Mouse (Mus musculus) cerebellum, adult 11 months (tissue): ENCODE data around the gene Smyd2.

Experiments used
- DNase-seq: peaks from one replicate; pipeline ENCODE4 v3.0.0; 2022

Gene Smyd2

DNA sequence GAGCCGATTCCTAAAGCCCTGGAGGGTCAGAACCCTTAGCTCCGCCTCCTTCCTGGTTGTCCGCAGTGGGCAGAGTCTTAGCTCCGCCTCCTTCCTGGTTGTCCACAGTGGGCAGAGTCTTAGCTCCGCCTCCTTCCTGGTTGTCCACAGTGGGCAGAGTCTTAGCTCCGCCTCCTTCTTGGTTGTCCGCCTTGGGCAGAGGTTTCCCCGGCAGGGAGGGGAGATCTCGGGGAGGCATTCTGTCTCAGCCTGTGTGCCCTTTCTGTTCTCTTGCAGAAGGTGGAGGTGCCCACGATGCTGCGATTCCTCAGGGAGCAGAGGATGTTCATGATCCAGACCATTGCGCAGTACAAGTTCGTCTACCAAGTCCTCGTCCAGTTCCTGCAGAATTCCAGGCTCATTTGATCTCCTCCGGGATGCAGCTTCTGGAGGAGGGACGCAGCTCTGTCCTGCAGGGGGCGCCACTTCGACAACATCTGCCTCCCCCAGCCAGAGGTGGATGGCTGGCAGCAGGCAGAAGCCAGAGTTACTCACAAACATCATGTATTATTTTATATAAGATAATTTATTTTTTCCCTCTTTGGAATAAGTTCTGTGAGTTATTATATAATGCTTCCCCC, 52.4 kb downstream of the Smyd2 start:
- no peak for DNase-seq

DNA sequence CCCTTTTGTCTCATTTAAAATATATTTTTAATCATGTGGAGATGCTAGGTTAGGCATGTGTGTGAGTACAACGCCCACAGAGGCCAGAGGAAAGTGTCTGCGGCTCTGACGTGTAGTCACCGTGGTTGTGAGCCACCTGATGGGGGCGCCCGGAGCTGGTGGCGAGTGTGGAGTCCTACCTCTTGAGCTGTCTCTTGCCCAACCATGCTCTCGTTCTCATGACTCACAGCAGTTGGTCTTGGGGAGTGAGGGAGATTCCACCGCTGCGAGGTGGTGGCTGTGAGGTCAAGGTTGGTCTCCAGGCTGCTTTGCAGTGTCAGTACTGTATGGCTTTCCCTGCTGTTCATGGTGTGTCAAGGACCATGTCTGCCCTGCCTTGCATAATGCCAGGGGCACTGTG, 54.1 kb downstream of the Smyd2 start:
- DNase-seq: no peak

DNA sequence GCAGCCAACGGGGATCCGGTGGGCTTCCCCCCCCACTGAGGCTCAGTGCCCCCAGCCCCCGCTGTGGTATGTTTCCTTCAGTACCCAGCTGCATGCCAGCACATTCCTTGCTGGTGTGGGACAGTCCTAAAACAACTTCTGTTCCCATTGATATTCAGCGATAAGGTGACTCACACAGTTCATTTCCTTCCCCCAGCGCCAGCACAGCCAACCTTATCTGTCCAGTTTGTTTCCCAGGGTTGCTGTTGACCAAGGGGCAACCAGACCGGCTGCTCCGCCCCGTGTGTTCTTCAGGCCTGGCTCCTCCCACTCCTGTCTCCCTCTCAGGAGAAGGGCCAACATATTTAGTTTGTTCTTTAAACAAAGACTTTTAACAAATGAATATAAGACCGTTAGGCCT, 54.7 kb downstream of the Smyd2 start:
- no peak for DNase-seq

DNA sequence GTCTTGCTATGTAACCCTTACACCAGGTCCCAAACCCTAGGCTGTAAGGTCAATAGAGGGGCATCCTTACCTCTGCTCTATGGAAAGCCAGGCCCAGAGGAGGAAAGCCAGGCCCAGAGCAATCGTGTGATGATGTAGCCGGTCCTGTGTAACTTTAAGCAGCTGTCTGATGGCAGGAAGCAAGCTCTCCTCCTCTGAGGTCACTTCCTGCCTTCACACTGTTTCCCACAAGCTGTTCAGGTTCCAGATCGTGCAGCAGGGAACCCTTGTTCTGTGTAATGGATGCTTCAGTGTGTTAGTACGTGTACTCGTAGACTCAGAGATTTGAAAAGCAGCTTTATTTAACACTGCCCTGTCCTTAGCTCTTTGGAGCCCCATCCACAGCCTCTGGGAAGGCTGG, 55.1 kb downstream of the Smyd2 start:
- no peak for DNase-seq

DNA sequence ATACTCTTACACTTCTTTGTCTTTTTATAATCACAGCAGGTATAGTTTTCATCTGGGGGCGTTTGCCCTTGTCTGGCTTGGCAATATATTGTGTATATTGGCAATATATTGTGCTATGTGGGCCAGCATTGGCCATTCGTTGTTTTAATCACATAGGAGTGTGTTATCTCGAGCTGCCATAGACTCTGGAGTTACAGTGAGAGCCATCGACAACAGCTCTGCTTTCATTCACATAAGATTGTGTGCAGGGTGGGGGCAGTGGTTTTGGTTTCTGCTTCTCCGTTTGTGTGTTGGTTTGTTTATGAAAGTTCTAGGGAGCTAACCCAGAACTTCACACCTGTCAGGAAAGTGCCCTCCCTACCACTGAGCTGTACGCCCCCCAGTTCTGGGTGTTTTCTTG, 55.5 kb downstream of the Smyd2 start:
- no peak for DNase-seq

DNA sequence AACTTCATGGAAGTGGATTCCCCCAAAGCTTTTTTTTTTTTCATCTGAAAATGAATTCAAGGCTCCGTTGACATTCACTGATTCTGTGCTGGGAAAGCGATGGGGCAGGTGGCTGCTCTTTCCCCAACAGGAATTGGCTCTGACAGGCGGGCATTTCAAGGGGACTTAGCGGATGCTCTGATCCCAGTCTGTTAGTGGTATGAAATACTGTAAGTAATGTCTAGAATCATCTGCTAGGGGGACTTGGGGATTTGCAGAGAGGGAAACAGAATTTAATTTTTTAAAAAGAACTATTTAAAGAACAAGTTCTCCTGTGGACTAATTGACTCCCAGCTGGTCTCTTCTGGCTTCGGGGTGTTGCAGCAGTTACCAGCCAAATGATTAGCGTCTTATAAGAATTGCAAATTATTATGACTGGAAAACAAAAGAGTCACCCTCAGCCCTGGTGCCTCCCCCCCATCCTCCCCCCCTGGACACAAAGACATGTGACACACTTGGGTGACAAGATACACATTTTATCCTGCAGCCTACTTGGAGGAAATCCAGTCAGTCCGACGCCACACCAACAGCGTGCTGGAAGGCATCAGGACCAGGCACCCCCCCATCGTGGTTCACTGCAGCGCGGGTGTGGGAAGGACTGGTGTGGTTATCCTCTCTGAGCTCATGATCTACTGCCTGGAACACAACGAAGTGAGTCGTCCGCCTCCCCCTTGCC, 57.2 kb downstream of the Smyd2 start:
- no peak for DNase-seq

DNA sequence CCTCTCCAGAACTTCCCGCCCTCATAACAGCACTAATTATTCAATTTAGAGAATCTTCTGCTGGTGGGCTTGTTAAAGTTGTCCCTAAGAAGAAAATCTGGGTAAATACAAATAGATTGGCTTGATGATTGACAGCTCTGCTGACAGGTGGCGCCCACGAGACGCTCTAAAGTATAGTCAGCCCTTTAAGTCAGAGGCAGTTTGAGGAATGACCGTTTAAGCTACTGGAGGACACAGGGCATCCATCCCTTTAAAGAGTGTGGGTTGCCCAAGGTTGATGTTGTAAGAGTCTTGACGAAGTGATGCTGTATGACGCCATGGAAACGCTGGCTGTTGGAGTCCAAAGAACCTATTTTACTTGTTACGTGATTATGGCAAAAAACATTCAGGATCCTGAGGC, 57.9 kb downstream of the Smyd2 start:
- no peak for DNase-seq

DNA sequence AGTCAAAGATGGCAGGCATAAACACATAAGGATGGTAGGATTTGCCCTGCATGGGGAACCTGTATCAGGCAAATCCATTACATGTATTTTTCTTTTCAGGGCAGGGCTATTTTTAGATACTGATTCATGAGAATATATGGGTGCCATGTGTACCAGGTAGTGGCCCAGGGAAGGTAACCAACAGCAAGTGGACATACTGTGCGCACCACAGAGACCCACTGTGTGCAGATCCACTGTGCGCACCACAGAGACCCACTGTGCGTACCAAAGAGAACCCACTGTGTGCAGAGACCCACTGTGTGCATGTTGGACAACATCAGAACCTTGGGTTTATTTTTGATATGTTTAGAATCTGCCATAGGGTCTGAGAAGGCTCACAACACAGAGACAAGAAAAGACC, 58.4 kb downstream of the Smyd2 start:
- DNase-seq: no peak

DNA sequence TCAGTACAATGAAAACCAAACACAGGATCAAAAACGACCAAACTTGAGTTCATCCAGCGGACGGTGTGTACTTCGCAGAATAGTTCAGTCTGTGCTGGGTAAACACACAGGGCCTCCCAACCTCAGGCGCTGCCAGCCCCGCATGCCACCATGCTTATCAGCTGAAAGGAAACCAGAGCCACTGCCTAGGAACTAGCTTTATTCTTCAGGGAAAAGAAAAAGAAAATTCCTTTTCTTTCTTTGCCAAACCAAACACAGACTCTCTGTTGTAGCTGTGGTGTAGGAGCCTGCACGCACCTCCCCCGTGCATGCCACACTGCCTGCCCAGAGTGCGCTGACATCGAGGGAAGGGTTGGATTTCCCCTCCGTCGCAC, 61.2 kb downstream of the Smyd2 start:
- DNase-seq: no peak

DNA sequence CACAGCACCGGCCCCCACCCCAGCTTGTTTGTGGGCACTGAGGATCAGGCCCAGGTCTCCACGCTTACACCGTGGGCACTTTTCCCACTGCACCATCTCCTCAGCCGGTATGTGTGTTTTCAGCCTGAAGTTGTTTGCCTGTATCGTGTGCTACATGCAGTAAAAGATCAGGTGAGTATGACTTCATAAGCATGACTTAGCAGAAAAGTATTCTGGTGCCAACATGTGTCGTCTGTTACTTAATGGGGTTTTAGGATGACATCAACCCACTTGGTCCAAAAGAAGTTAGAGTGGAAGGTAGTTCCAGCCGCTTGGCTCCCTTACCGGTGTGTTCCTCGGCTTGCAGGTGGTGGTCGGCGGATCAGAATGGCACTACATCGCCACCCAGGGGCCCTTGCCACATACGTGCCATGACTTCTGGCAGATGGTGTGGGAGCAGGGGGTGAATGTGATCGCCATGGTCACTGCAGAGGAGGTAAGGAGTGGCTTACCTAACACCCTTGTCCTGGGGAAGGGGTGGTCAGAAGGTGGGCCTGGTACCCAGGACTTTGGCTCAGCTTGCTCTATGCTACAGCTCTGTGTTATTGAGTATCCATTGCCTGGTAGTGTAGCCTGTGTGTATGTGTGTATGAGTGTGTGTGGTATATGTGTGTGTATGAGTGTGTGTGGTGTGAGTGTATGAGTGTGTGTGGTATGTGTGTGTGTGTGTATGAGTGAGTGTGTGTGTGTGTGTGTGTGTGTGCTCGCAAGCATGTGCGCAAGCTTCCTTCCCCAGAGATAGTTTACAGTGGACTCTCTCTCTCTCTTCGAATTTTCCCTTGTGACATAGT, 61.8 kb downstream of the Smyd2 start:
- DNase-seq: no peak

DNA sequence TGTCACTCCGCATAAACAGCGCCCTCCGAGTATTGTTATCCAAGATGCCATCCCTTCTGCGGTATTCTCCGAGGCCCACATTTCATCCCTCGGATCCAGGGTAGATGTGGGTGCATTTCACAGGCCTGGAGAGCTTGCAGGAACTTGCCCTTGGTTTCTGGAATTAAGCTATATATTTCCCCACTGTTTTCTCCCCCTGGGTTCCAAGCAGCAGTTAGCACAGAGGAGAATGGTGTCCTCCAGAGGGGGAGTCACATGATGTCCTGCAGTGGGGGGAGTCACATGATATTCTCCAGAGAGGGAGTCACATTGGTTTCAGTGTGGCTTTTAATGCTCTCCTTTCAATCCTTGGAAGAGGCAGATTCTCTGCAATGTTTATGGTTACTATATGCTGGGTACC, 63.8 kb downstream of the Smyd2 start:
- no peak for DNase-seq

DNA sequence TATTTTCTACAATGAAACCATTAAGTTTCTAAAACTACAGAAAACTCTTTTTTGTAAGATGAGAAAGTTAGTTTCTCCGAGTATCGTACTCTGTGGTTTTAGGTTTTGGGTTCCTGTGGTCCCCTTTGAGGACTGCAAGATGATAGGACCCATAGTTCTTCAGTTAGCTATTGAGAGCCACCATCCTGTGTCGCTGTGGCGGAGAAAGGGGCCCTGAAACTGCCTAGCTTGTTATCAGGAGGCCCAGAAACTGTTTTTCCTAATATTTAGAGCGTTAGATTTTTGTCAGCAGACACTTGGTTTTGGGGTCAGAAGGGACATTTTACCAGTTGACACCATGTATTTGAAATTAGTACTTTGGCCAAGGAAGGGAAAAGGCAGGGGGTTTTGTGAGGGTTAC, 66.4 kb downstream of the Smyd2 start:
- no peak for DNase-seq

DNA sequence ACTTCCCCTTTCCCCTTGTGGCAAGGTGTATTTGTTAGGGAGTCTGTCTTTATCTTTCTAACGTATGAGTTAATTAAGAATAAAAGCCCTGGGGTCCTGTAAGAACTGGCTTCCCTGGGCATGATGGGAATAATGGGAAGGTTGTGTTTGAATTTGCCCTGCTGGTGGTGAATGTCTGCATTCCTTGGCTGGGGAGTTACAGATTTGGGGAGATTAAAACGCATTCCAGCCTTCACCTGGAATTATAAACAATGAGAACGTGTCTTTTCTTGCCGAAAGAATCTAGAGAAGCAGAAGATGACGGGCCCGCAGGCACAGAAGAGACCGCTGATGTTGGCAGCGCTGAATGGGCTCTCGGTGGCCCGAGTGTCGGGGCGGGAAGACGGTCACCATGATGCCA, 67.5 kb downstream of the Smyd2 start:
- no peak for DNase-seq

DNA sequence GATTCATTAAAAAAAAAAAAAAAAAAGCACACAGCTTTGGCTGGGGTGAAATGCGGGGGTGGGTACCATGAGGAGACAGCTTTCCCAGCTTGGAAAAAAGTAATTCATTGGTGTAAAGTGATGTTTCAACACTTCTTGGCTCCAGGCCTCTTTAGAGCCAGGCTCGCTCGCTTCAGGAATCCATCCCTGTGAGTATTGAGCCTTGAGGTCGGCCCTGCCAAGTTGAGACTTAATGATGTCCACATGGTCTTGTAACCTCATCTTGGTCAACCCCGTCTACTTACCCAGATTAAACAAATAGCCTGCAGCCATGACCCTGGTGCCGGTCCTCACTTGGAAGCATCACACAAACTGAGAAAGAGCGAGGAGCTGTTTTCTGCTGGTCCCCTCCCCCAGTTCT, 69.7 kb downstream of the Smyd2 start:
- DNase-seq: no peak

DNA sequence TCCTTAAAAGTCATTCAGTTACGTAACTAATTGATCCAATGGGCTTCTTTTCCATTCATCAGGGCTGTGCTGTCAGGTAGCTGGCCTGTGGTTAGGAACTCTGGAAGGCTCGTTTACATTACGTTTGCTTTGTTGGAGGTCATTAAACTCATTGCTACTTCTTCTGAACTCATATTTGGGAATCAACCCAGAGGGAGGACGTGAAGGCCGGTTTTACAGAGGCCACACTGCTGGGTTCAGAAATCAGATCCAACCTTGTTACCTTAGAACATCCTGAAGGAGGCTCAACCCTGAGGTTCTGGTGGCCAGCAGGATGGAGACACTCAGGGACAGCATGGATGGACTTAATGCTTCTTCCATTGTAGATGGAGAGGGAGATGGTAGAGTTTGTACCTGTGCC, 70.1 kb downstream of the Smyd2 start:
- DNase-seq: no peak

DNA sequence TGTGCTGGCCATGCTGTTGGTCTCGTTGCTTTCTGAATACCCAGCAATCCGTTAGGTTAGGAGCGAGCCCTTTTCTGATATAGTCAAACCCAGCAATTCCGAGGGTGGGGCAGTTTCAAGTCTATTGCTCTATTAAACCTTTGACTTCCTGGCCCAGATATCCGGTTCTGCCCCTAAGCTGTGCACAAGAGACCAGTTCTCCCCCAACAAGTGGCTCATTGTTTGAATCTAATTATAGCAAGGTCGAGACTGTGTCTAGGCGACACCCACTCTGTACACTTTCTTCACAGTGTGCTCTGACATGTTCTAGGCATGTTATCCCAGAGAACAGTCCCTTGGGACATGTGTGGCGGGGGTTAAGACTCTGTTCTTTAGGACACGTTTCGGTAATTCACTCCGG, 72.6 kb downstream of the Smyd2 start:
- DNase-seq: no peak

DNA sequence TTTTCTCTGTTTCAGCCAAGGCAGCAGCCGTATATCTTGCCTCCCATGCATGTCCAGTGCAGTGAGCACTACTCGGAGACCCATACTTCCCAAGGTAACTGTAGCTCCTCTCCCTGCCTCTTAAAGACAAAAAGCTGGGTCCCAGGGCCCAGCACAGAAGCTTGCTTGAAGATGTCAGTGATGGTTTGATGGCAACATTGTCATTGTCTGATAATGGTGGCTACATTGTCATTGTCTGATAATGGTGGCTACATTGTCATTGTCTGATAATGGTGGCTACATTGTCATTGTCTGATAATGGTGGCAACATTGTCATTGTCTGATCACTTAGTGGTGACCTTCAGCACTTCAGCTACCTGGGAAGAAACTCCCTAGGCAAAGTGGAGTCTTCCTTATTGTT, 75.8 kb downstream of the Smyd2 start:
- DNase-seq: no peak

DNA sequence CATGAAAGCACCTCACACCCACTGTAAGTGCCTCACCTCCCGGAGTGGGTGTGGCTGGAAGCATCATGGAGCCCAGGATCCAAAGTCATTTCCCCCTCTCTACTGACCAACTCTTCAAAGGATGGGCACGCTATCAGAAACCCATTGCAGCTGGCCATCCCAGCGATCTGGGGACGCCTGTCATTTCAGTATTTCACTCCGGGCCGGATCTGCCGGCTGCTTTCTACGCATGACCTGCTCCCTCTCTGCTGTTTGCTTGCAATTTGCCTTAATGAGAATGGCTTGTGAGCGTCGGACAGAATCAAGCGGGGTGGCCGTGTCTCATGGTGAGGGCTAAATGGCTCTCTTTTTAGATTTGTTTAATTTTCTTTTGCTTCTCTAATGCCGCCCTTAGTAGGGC, 88.0 kb downstream of the Smyd2 start:
- DNase-seq: no peak

DNA sequence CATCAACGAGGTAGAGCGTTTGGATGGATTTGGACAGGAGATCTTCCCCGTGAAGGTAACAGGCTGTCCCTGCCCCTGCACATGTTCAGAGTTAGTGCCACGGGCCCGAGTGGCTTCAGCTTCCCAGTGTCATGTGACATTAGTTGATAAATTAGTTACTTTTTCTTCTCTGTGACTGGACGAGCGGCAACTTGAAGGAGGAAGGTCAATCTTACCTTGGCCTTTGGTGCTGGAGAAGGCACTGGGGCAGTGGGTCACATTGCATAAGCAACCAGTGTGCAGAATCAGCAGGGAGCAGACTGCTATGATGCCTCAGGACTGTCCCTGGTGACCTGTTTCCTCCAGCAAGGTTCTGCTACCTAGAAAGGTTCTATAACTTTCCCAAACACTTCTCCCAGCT, 88.8 kb downstream of the Smyd2 start:
- DNase-seq: no peak

DNA sequence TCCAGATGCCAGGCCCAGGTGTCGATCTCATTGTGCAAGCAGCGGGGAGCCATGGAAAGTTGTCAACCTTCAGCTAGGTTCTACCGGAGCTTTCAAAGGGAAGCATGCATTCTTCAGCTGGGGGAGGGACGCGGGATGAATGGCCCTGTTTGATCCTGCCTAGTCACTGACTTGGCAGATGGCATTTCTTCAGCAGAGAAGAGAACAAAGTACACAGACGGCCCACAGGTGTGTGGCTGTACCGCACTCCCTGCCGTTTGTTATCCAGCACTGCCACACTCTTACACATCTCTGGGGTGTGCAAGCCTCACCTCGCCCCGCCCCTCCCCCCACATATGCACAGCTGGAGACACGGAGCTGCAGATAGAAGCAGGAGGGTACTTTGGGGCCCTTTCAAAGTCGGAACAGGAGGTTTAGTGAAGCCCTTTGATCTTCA, 91.3 kb downstream of the Smyd2 start:
- DNase-seq: no peak
